Mouse (Mus musculus) bone marrow, adult 2 months (tissue): ENCODE data around the gene AC134908.4.

Experiments
- CTCF ChIP-seq: fragments of 200-500 bp; IDR thresholded peaks from 2 replicates; pipeline ENCODE4 v1.5.1; 2011; ENCODE audit warnings: low read length, control low read depth; ENCODE audit not compliant: control insufficient read depth, insufficient read depth
- POLR2A ChIP-seq: fragments of 200-500 bp; IDR thresholded peaks from 2 replicates; pipeline ENCODE4 v1.6.1; 2011; ENCODE audit warnings: low read depth, mild to moderate bottlenecking, control low read depth, low read length, borderline replicate concordance; ENCODE audit not compliant: control insufficient read depth

GRCm38 (mm10) chr17:25783861-25784574 lies 11.4 kb downstream of the AC134908.4 start:
- TF ChIP-seq POLR2A (peak; percentile 20; the same call in 1 of the 2 replicates), CTCF (no peak)
